Mouse (Mus musculus) small intestine, adult 2 months (tissue): ENCODE measurements around the gene Cend1. TPM values are rescaled to one million over a fixed set of nuclear protein-coding genes. Genes with fewer than 3 reads are reported as not detected.

ENCODE experiments used
- H3K27ac ChIP-seq: fragments of 200-500 bp; 2 replicates; pipeline ENCODE4 v1.5.1; 2012; ENCODE audit warnings: low read depth, low read length, control low read depth, inconsistent platforms; ENCODE audit not compliant: insufficient read depth
- H3K27me3 ChIP-seq: fragments of 200-500 bp; 2 replicates; pipeline ENCODE4 v1.6.1; 2012; ENCODE audit warnings: mild to moderate bottlenecking, moderate library complexity, low read length, inconsistent platforms; ENCODE audit not compliant: control insufficient read depth, insufficient read depth
- H3K36me3 ChIP-seq: fragments of 200-500 bp; 2 replicates; pipeline ENCODE4 v1.6.1; 2012; ENCODE audit warnings: mild to moderate bottlenecking, low read length, control low read depth, inconsistent platforms; ENCODE audit not compliant: control insufficient read depth, insufficient read depth
- H3K4me1 ChIP-seq: fragments of 200-500 bp; 2 replicates; pipeline ENCODE4 v1.6.1; 2012; ENCODE audit warnings: low read length, inconsistent platforms, mixed read lengths; ENCODE audit not compliant: control insufficient read depth, insufficient read depth, insufficient read length
- H3K4me3 ChIP-seq: fragments of 200-500 bp; 2 replicates; pipeline ENCODE4 v1.5.1; 2012; ENCODE audit warnings: low read depth, mild to moderate bottlenecking, control low read depth, inconsistent platforms, low read length, moderate library complexity
- CTCF ChIP-seq: fragments of 200-500 bp; IDR thresholded peaks from 2 replicates; pipeline ENCODE4 v1.5.1; 2012; ENCODE audit warnings: low read depth, mild to moderate bottlenecking, control low read depth, inconsistent platforms, low read length, moderate library complexity, mixed read lengths; ENCODE audit not compliant: insufficient replicate concordance, insufficient read length; ENCODE audit errors: extremely low read depth
- POLR2A ChIP-seq: fragments of 200-500 bp; IDR thresholded peaks from 2 replicates; pipeline ENCODE4 v1.6.1; 2012; ENCODE audit warnings: low read depth, mild to moderate bottlenecking, control low read depth, inconsistent platforms, low read length, moderate library complexity
- WGBS: fragments of 180-500 bp; shearing (Covaris S2); methylation state at CpG from one replicate; pipeline ENCODE4 v1.1.7; 2018; 5-methylcytosine and 5-hydroxymethylcytosine counted together
- polyA plus RNA-seq: library from polyadenylated mRNA; depleted of rRNA; stranded (reverse); fragments of >200 nt; gene quantifications from 2 replicates; pipeline ENCODE4 v1.2.3, GENCODE M21; 2012

Gene Cend1
- polyA plus RNA-seq, 1 experiment: 1.0 TPM

GRCm38 (mm10) chr7:141431434-141432185, 2.3 kb upstream of the Cend1 start:
- no peaks in the 10 kb centered on the region for H3K27me3 ChIP-seq
- 94% methylated on average over 19 of the region's 19 CpGs for WGBS
- H3K4me1 ChIP-seq: peaks cover 35% of the 10 kb centered on the region
- H3K4me3 ChIP-seq: no peak overlapping the region
- no peak overlapping the region for H3K27ac ChIP-seq
- TF ChIP-seq CTCF (no peak), POLR2A (no peak)
- peaks cover 38% of the 10 kb centered on the region for H3K36me3 ChIP-seq

DNA sequence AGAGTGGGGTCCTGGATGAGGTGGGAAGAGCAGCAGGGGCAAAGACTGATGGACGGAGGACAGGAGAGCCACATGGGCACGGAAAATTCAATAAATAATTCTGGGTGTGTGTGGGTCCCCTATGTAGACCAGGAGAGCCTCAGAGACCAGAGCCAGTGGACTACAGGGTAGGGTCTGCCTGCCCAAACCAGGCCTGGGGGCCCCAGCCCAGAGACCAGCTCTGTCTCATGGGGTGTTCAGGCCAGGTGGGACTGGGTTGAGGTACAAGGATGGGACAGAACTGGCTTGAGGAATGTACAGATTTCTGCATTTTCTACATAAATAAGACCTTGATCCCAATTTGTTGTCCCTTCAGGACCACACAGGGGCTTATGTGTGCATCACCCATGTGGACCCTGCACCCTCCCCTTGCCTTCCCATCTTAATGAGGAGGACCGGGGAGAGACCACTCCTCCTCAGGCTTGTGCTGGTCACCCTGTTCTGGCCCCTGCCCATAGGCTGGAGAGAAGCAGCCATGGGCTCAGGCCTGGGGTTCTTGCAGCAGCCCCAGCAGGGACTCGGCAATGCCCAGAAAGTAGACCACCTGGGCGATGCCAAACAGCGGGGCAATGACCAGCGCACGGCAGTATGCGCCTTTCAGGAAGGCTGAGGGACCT, 1.4 kb upstream of the Cend1 start:
- H3K4me1 ChIP-seq: peaks cover 27% of the 10 kb centered on the region
- no peaks in the 10 kb centered on the region for H3K27me3 ChIP-seq
- WGBS: 95% methylated on average over 9 of the region's 9 CpGs
- H3K36me3 ChIP-seq: peaks cover 38% of the 10 kb centered on the region
- TF ChIP-seq POLR2A: no peak
- no peak for TF ChIP-seq CTCF
- H3K27ac ChIP-seq: no peak overlapping the region
- no peak overlapping the region for H3K4me3 ChIP-seq

GRCm38 (mm10) chr7:141429840-141430584, 721 bp upstream of the Cend1 start:
- no peaks in the 10 kb centered on the region for H3K27me3 ChIP-seq
- H3K27ac ChIP-seq: no peak overlapping the region
- TF ChIP-seq CTCF (no peak), POLR2A (no peak)
- H3K36me3 ChIP-seq: peaks cover 38% of the 10 kb centered on the region
- 78% methylated on average over 9 of the region's 9 CpGs for WGBS
- no peak overlapping the region for H3K4me3 ChIP-seq
- peaks cover 23% of the 10 kb centered on the region for H3K4me1 ChIP-seq

GRCm38 (mm10) chr7:141428701-141429100, 590 bp downstream of the Cend1 start:
- Histone ChIP-seq H3K4me1 (peaks cover 11% of the 10 kb centered on the region), H3K4me3 (no peak overlapping the region), H3K27ac (no peak overlapping the region), H3K27me3 (no peaks in the 10 kb centered on the region), H3K36me3 (peaks cover 34% of the 10 kb centered on the region)
- TF ChIP-seq POLR2A (no peak), CTCF (no peak)
- whole genome bisulfite sequencing: 66% methylated on average over 5 of the region's 5 CpGs

- TF ChIP-seq CTCF (no peak), POLR2A (no peak)
- no peak overlapping the region for H3K4me3 ChIP-seq
- H3K36me3 ChIP-seq: peaks cover 19% of the 10 kb centered on the region
- 74% methylated on average over 12 of the region's 12 CpGs for WGBS
- H3K27me3 ChIP-seq: no peaks in the 10 kb centered on the region
- no peak overlapping the region for H3K27ac ChIP-seq
- H3K4me1 ChIP-seq: peaks cover 10% of the 10 kb centered on the region
Observed at GRCm38 (mm10) chr7:141426948-141427730, 2.2 kb downstream of the Cend1 start.

- 75% methylated on average over 4 of the region's 4 CpGs for WGBS
- peaks cover 7% of the 10 kb centered on the region; the same call in 1 of the 2 replicates for H3K4me1 ChIP-seq
- TF ChIP-seq POLR2A (no peak), CTCF (no peak)
- no peaks in the 10 kb centered on the region for H3K27me3 ChIP-seq
- no peak overlapping the region for H3K4me3 ChIP-seq
- no peak overlapping the region for H3K27ac ChIP-seq
- no peaks in the 10 kb centered on the region for H3K36me3 ChIP-seq
Observed at GRCm38 (mm10) chr7:141423811-141424210, 5.5 kb downstream of the Cend1 start.
